In genomic region chr1:72201126-72201525, GRCm38 (mm10) we compare ENCODE assay signal across 33 mouse cellular contexts. TPM values are rescaled to one million over a fixed set of nuclear protein-coding genes. Genes with fewer than 3 reads are reported as not detected.
"Had no signal": no experiment of that assay in that cellular context is flagged by ENCODE, and none has a peak within 500 bp of the region (broad histone marks: within the 10 kb centered on the region; RNA-seq: fewer than 3 reads in every experiment).

No protein-coding gene starts in this region.

- ATAC-seq: liver, embryonic 12.5 days; liver, postnatal 0 days; lung, postnatal 0 days; midbrain, embryonic 13.5 days; midbrain, embryonic 15.5 days; midbrain, embryonic 16.5 days had no signal

- DNase-seq: left cerebral cortex, postnatal 4 days; liver; liver, embryonic 13.5 days; liver, postnatal 0 days; lung, adult 18-20 months; lung, adult 2 months; lung, embryonic 14.5 days; lung, postnatal 10 days; lung, postnatal 14 days; lung, postnatal 36 days; lung, postnatal 4 days; midbrain, embryonic 14.5 days had no signal

- H3K9me3 ChIP-seq: limb, embryonic 10.5 days; limb, embryonic 12.5 days; limb, embryonic 13.5 days; limb, embryonic 15.5 days; liver, embryonic 12.5 days; liver, embryonic 13.5 days; liver, embryonic 15.5 days; lung, embryonic 15.5 days; midbrain, embryonic 10.5 days; midbrain, embryonic 12.5 days; midbrain, embryonic 13.5 days; midbrain, embryonic 15.5 days had no signal

- H3K27me3 ChIP-seq: limb, embryonic 12.5 days; limb, embryonic 13.5 days; limb, embryonic 15.5 days; liver, embryonic 12.5 days; liver, embryonic 13.5 days; liver, embryonic 15.5 days; lung, embryonic 15.5 days; midbrain, embryonic 12.5 days; midbrain, embryonic 13.5 days; midbrain, embryonic 15.5 days had no signal

- H3K27ac ChIP-seq: left cerebral cortex, adult 2 months; limb, embryonic 10.5 days; limb, embryonic 12.5 days; limb, embryonic 13.5 days; limb, embryonic 15.5 days; liver, embryonic 12.5 days; liver, embryonic 13.5 days; liver, embryonic 14.5 days; liver, embryonic 15.5 days; lung, embryonic 15.5 days; macrophage; midbrain, embryonic 10.5 days; midbrain, embryonic 12.5 days; midbrain, embryonic 13.5 days; midbrain, embryonic 15.5 days had no signal

- H3K36me3 ChIP-seq: limb, embryonic 10.5 days; limb, embryonic 12.5 days; limb, embryonic 13.5 days; limb, embryonic 15.5 days; liver, embryonic 12.5 days; liver, embryonic 13.5 days; liver, embryonic 15.5 days; lung, embryonic 15.5 days; midbrain, embryonic 10.5 days; midbrain, embryonic 12.5 days; midbrain, embryonic 13.5 days; midbrain, embryonic 15.5 days had no signal

- H3K9ac ChIP-seq: limb, embryonic 12.5 days; limb, embryonic 13.5 days; limb, embryonic 15.5 days; liver, embryonic 12.5 days; liver, embryonic 13.5 days; liver, embryonic 14.5 days; liver, embryonic 15.5 days; liver, postnatal 0 days; lung, embryonic 14.5 days; lung, embryonic 15.5 days; midbrain, embryonic 12.5 days; midbrain, embryonic 13.5 days; midbrain, embryonic 15.5 days had no signal

- H3K4me1 ChIP-seq: liver, embryonic 12.5 days; liver, embryonic 15.5 days; lung, embryonic 15.5 days; megakaryocyte, embryonic 14.5 days had no signal

- H3K4me3 ChIP-seq: left cerebral cortex, adult 2 months; limb, embryonic 10.5 days; limb, embryonic 12.5 days; limb, embryonic 13.5 days; limb, embryonic 15.5 days; liver, embryonic 12.5 days; liver, embryonic 13.5 days; liver, embryonic 15.5 days; lung, embryonic 15.5 days; megakaryocyte, embryonic 14.5 days; midbrain, embryonic 10.5 days; midbrain, embryonic 12.5 days; midbrain, embryonic 13.5 days; midbrain, embryonic 15.5 days; myocyte had no signal

- H3K4me2 ChIP-seq: limb, embryonic 12.5 days; limb, embryonic 13.5 days; limb, embryonic 15.5 days; liver, embryonic 11.5 days; liver, embryonic 12.5 days; liver, embryonic 13.5 days; liver, embryonic 15.5 days; lung, embryonic 14.5 days; lung, embryonic 15.5 days; midbrain, embryonic 11.5 days; midbrain, embryonic 12.5 days; midbrain, embryonic 13.5 days; midbrain, embryonic 15.5 days had no signal

RNA-seq across cellular contexts. Expression of gene Mreg, which starts 11.0 kb away (rescaled TPM):
- total RNA-seq: megakaryocyte-erythroid progenitor cell, adult 5-6 weeks had no signal
